Mouse (Mus musculus): Measurements from ENCODE around the gene Gria3.
A peak's percentile ranks its signal among the peaks of the same experiment; 100 is the strongest.

Gria3 gene

DNA sequence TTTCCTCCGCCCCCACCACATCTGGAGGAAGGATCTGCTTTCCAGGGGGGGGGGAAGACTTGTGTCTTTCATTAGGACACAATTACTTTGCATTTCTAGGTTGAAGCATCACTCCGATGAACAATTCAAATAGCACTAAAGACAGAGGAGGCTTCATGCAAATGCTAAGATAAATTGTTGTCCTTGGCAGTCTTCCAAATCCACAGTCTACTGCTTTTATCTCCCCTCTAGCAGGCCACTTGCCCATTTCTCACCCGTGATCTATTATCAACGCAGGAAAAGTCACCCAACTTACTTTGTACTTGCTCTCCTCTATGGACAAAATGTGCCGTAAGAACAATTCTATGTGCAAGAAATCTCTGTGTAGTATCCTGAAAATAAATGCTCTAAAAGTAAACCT is 178.1 kb downstream of the Gria3 start:
- DNase-seq = no peak

DNA sequence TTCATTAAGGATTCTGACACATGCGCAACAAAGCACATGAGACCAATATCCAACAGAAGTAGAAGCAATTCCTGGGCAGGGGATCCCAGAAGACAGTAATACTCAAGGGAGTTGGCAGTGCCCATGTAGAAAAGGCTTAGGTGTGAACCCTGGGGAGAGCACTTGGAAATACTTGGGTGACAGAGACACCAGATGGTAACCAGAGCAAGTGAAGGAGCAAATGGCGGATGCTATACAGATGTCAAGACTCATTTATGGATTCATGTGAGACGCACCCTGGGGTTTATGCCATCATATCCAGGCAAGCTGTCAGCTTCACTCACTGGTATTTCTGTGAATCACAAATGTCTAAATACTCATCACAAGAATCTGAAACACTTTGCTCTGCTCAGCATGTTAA is 187.0 kb downstream of the Gria3 start:
- no peak for DNase-seq

DNA sequence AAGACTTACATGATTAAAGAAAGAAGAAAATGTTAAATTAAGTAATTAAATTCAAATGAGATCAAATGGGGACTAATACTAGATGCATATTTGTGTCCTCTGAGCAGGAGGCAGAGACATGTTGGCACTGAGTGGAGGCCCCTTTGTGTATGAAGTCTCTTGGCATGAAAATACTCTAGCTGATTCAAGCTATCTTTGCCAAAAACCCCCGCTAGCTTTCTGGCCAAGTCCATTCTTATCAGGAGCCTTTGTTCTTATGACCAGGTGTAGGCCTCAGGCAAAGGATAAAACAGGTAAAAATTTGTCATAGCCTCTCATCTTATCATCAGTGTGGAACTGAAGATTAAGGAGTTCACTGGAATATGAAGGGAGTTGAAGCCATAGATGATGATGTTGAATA is 206.5 kb downstream of the Gria3 start:
- no peak for DNase-seq

DNA sequence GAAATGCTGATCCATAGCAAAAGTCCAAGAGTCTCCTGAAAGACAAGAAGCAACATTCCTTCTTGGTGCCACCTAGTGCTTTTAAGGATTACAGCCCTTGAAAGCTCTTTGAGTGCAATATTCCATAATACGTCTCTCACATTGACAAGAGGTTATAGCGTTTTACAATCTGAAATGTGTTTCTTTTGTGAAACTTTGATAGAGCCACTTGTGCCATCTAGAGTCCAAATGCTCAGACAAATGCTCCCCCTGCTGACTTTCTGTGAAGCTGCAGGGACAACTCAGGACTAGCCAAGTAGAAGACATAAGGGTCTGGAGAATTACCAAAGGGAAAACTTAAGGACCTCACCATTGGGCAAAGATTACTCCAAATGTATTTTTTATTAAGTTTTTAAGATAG is 214.3 kb downstream of the Gria3 start:
- DNase-seq = peak; percentile 6

DNA sequence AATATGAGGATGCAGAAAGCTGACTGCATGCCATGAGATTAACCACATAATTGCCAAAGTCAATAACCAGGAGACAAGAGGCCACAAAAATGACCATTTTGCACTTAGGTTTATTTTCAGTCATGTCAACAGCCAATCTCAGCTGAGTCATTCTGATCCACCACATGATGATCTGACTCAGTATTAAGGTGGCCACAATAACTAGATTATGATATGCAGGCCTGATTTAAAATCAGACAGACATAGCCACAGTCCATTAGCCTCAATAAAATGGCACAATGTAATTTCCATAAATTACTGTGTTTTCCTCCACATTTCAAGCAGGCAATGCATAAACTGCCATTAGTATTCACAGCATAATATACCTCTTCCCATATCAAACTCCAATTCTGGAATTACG is 216.3 kb downstream of the Gria3 start:
- no peak for DNase-seq

DNA sequence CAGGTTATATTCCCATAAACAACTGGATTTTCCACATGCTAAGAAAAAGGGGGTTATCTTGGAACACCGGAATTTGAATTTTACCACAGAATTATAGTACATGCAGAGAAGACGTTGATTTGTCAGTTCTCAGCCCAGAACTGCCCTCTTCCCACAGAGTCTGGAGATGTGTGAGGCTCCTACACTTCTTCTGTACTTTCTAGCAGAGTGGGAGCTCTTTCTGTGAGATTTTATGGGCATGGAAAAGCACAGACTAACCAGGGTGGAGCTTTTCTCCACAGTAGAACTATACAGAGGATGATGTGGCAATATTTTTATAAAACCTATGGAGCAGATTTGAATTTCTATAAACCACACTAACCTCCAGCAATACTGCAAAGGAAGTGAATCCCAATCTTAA is 217.7 kb downstream of the Gria3 start:
- no peak for DNase-seq

DNA sequence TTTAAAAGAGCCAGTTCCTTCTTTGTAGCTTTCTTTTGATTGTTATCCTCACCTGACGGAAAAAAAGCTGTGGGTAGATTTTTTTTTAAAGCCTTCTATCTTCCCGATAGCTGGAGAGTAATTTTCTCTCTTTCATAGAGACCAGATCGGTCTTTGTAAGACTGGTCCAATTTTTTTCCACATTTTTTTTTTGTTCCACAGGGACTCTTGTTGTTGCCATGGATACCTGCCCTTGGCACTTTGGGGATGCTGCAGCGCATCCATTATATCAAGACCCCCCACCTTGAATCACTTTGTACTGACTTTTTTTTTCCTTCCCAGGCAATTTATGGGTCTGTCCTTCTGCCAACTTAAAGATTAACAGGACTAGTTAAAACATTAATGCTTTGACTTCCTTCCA is 232.9 kb downstream of the Gria3 start:
- no peak for DNase-seq

DNA sequence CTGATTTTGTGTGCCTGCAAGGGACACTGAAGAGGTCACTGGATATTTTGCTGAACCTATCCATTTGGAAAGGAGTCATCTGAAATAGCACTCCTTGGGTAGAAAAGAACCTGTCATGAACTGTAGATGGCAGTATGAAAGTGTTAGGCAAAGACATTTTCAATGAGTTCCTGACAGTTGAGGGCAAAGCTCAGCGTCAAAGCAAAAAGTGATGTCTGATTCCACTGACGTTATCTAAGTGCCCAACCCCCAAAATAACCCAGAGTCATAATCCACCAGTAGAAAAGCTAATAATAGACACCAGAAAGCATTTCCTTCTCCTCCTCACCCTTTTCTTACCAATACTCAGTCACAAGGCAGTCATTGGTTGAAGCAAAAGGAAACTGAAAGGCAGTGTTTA is 244.3 kb downstream of the Gria3 start:
- no peak for DNase-seq

DNA sequence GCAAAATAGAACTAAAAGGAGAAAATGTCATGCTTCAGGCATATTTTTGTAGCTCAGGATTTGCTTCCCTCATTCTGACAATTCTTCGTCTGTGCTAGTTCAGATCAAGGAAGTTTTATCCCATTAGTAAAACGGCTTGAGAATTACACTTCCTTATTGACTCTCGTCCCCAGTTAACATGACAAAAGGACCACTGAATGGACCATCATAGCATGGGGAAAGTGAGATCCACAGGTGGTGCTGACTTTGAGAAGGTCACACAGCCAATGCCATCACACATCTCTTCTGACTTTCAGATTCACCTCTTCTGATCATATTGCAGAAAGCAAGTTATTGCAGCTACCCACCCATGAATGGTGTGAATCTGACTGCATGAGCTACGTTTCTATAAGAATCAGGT is 257.1 kb downstream of the Gria3 start:
- DNase-seq = no peak

DNA sequence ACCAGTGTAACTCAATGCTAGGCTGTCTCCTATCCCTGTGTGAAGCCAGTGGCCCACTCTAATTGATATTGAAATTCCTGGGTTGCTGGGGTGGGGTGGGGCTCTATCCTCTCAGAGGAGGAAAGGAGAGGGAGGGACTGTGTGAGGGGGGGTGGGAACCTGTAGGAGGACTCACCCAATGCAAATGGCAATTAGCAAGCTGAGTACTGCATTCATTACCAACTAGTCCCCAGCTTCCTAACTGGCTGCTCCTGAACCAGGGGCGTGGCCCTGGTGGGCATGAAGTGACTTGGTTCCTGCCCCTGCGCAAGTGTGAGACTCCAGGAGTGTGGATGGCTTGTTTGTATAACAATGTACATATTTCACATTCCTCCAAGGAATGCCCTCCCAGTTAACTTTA is 288.2 kb downstream of the Gria3 start:
- DNase-seq = no peak

DNA sequence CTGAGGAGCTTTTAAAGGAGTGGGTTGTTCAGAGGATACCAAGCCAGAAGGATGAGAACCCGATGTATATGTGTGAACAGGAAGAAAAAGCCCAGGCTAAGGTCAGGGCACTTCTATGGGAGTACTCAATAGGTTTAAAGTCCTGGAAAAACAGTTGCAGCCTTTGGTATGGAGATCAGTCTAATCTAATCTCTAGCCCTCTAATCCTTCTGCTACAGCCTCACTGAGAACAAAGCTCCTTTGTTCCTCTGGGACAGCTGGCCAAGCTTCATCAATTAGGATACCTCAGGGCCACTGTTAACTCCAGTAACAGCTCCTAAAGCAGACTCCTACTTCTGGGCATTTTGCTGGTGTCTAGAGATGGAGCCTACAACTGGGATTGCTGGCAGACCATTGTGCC is 291.4 kb downstream of the Gria3 start:
- no peak for DNase-seq
